Mouse (Mus musculus) forebrain, embryonic 15.5 days (tissue): ENCODE measurements at regions not wholly inside any gene's neighbourhood (a gene's known extent, or its start where the extent isn't known, plus 50 kb on each side); places are given as distances from the start of the nearest gene placed in this dataset.

ENCODE experiments used
- ATAC-seq: fragments of 200-750 bp; cut with Nextera tagmentation; replicated peaks from 2 replicates; pipeline ENCODE4 v1.8.0; 2017; ENCODE audit warnings: mild to moderate bottlenecking, moderate TSS enrichment, moderate library complexity
- H3K27ac ChIP-seq: fragments of 300-500 bp; sonication (generic); replicated peaks from 2 replicates; pipeline ENCODE4 v1.5.1; 2015; ENCODE audit warnings: mild to moderate bottlenecking, inconsistent platforms
- H3K27me3 ChIP-seq: fragments of 300-500 bp; sonication (generic); 2 replicates; pipeline ENCODE4 v1.6.1; 2015; ENCODE audit warnings: inconsistent platforms
- H3K36me3 ChIP-seq: fragments of 300-500 bp; sonication (generic); 2 replicates; pipeline ENCODE4 v1.6.1; 2015; ENCODE audit warnings: mild to moderate bottlenecking, inconsistent platforms
- H3K4me1 ChIP-seq: fragments of 300-500 bp; sonication (generic); 2 replicates; pipeline ENCODE4 v1.6.1; 2015; ENCODE audit warnings: inconsistent platforms
- H3K4me2 ChIP-seq: fragments of 300-500 bp; sonication (generic); replicated peaks from 2 replicates; pipeline ENCODE4 v1.6.1; 2015; ENCODE audit warnings: mild to moderate bottlenecking, inconsistent platforms
- H3K4me3 ChIP-seq: fragments of 300-500 bp; sonication (generic); 2 replicates; pipeline ENCODE4 v1.5.1; 2015; ENCODE audit warnings: mild to moderate bottlenecking, inconsistent platforms
- H3K9ac ChIP-seq: fragments of 300-500 bp; sonication (generic); replicated peaks from 2 replicates; pipeline ENCODE4 v1.6.1; 2015; ENCODE audit warnings: mild to moderate bottlenecking, inconsistent platforms
- H3K9me3 ChIP-seq: fragments of 300-500 bp; sonication (generic); 2 replicates; pipeline ENCODE4 v1.6.1; 2016; ENCODE audit warnings: inconsistent platforms
- WGBS: fragments of 180-500 bp; shearing (Covaris S2); methylation state at CpG from one replicate; pipeline ENCODE4 v1.1.7; 2015; ENCODE audit warnings: mixed read lengths; 5-methylcytosine and 5-hydroxymethylcytosine counted together

GRCm38 (mm10) chr13:58471704-58472103, 68.6 kb upstream of the Hnrnpk start:
- WGBS, result 2% methylated on average over 16 of the region's 16 CpGs
- no peak for ATAC-seq

GRCm38 (mm10) chr13:58469731-58470130, 66.6 kb upstream of the Hnrnpk start:
- no peak overlapping the region for H3K27ac ChIP-seq
- no peaks in the 10 kb centered on the region for H3K36me3 ChIP-seq
- no peak overlapping the region for H3K4me3 ChIP-seq
- peaks cover 23% of the 10 kb centered on the region for H3K4me1 ChIP-seq
- WGBS, result 26% methylated on average over 6 of the region's 6 CpGs
- H3K27me3 ChIP-seq, result peaks cover 6% of the 10 kb centered on the region; the same call in 1 of the 2 replicates
- H3K9me3 ChIP-seq, result no peaks in the 10 kb centered on the region
- H3K4me2 ChIP-seq, result no peak overlapping the region
- no peak for ATAC-seq
- no peak overlapping the region for H3K9ac ChIP-seq

More at GRCm38 (mm10) chr13:58471704-58472103, 68.6 kb upstream of the Hnrnpk start:
- Histone ChIP-seq H3K9me3 (no peaks in the 10 kb centered on the region), H3K4me2 (peak overlapping the region; percentile 54), H3K27me3 (peaks cover 6% of the 10 kb centered on the region; the same call in 1 of the 2 replicates), H3K4me3 (peak overlapping the region; percentile 30), H3K9ac (peak overlapping the region; percentile 29; the same call in 1 of the 2 replicates), H3K27ac (no peak overlapping the region), H3K36me3 (no peaks in the 10 kb centered on the region), H3K4me1 (peaks cover 16% of the 10 kb centered on the region)

DNA sequence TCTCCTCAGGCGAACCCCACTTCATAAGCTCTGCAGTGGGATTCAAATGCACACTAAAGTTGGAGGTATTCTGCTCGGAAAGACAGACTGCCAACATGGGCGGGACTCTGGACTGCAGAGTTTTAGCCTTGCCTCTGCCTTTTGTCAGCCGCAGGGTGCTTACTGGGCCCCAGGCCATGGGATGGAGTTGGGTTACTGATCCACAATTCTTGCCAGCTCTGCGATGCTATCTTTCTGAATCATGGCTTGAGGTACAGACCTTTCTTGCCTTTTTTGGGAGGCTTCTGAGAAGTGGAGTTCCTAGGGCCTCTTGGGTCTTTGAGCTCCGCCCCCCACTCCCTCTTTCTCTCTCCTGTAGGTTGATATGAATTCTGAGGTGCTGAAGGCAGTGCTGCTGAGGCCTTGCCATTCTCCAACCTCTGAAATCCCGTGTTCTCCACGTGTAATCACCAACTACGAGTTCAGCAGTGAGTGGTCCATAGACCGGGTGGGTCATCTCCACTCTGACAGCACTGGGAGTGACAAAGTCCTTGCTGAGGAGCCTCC, 64.0 kb upstream of the Hnrnpk start:
- H3K4me2 ChIP-seq, result no peak overlapping the region
- no peaks in the 10 kb centered on the region for H3K9me3 ChIP-seq
- H3K4me3 ChIP-seq, result no peak overlapping the region
- peaks cover 19% of the 10 kb centered on the region for H3K4me1 ChIP-seq
- WGBS, result 81% methylated on average over 10 of the region's 10 CpGs
- no peak for ATAC-seq
- no peak overlapping the region for H3K9ac ChIP-seq
- no peak overlapping the region for H3K27ac ChIP-seq
- no peaks in the 10 kb centered on the region; the same call in 1 of the 2 replicates for H3K27me3 ChIP-seq
- no peaks in the 10 kb centered on the region for H3K36me3 ChIP-seq

DNA sequence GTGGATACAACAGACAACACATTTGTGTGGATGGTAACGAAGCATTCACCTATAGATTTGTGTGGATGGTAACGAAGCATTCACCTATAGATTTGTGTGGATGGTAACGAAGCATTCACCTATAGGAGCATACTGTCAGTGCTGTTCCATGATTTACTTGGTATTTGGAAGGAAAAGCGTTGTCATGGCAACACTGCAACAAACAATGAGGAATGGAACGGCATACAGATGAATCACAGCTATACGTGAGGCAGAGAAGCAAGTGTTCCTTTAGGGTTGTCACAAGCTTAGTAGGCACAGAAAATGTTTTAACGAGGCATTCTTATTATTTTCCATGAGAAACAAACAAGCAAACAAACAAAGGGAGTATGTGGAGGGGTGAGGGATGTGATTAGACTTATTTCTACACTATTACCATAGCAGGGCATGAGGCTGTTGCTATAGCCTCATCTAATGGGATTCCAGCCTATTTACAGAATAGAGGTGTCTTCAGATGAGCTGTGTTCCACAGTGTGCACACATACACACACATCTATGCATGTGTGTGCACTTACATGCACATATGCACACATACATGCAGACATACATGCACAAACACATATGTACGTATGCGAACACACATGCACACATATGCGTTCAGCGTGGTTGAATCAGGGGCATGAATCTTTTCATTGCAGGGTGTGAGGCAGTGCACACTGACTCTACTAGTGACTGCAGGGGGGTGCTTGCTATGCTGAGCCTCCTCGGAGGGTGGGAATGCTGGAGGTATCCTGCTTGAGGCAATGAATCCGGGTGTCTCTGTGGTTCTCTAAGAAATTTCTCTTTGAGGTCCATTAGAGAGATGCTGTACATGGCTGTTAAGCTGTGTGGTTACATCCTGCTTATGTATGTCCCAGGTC, 62.3 kb upstream of the Hnrnpk start:
- H3K27ac ChIP-seq, result peak overlapping the region; percentile 44; the same call in 1 of the 2 replicates
- H3K4me3 ChIP-seq, result no peak overlapping the region
- H3K9ac ChIP-seq, result no peak overlapping the region
- peak; percentile 76 for ATAC-seq
- WGBS, result 54% methylated on average over 13 of the region's 13 CpGs
- H3K9me3 ChIP-seq, result no peaks in the 10 kb centered on the region
- no peaks in the 10 kb centered on the region for H3K36me3 ChIP-seq
- no peak overlapping the region for H3K4me2 ChIP-seq
- peaks cover 7% of the 10 kb centered on the region for H3K4me1 ChIP-seq
- H3K27me3 ChIP-seq, result no peaks in the 10 kb centered on the region; the same call in 1 of the 2 replicates
